Mouse (Mus musculus) urinary bladder, adult 2 months (tissue): ENCODE data around the gene Exoc3. TPM values are rescaled to one million over a fixed set of nuclear protein-coding genes. Genes with fewer than 3 reads are reported as not detected.

ENCODE experiments used
- DNase-seq: peaks from one replicate; pipeline ENCODE4 v3.0.0; 2022; ENCODE audit warnings: low spot score
- polyA plus RNA-seq: library from polyadenylated mRNA; depleted of rRNA; stranded (reverse); fragments of >200 nt; gene quantifications from 2 replicates; pipeline ENCODE4 v1.2.3, GENCODE M21; 2012; rRNA removed

Exoc3 gene
- polyA plus RNA-seq, 1 experiment: 37.3 TPM

GRCm38 (mm10) chr13:74138906-74139647 lies 69.5 kb downstream of the Exoc3 start:
- DNase-seq: no peak

GRCm38 (mm10) chr13:74129909-74130308 lies 78.6 kb downstream of the Exoc3 start:
- no peak for DNase-seq

GRCm38 (mm10) chr13:74127571-74127970 lies 81.0 kb downstream of the Exoc3 start:
- no peak for DNase-seq

GRCm38 (mm10) chr13:74122632-74123031 lies 85.9 kb downstream of the Exoc3 start:
- no peak for DNase-seq

- no peak for DNase-seq
Measured at GRCm38 (mm10) chr13:74121795-74122330, 86.7 kb downstream of the Exoc3 start.

- DNase-seq: no peak
Measured at GRCm38 (mm10) chr13:74121141-74121602, 87.4 kb downstream of the Exoc3 start, which contains the start of gene Slc9a3. Slc9a3 (plus strand) TSS chr13:74121457.

Other genes with a start within 250 kb of the Exoc3 start
- not detected in 2 replicates for gene Zdhhc11, start 244.9 kb downstream of the Exoc3 start, polyA plus RNA-seq
- 21.2 and 26.5 TPM in 2 replicates for gene Tppp, start 199.3 kb downstream of the Exoc3 start, polyA plus RNA-seq
- 4.2 and 5.2 TPM in 2 replicates for gene Cep72, start 146.4 kb downstream of the Exoc3 start, polyA plus RNA-seq
- gene Slc9a3, start 87.3 kb downstream of the Exoc3 start, polyA plus RNA-seq: 0.03 and 0.04 TPM in 2 replicates
- 5.1 and 7.6 TPM in 2 replicates for gene Ahrr, start 83.6 kb upstream of the Exoc3 start, polyA plus RNA-seq
- 137 and 164 TPM in 2 replicates for gene Pdcd6, start 108.8 kb upstream of the Exoc3 start, polyA plus RNA-seq
- 162 and 174 TPM in 2 replicates for gene Sdha, start 141.5 kb upstream of the Exoc3 start, polyA plus RNA-seq
- gene Ccdc127, start 141.6 kb upstream of the Exoc3 start, polyA plus RNA-seq: 22.0 and 29.8 TPM in 2 replicates
- gene Lrrc14b, start 155.3 kb upstream of the Exoc3 start, polyA plus RNA-seq: 1.7 and 2.2 TPM in 2 replicates
- gene Zfp72, start 182.1 kb upstream of the Exoc3 start, polyA plus RNA-seq: 1.5 TPM in 2 replicates
- gene Ftl1-ps1, start 191.0 kb upstream of the Exoc3 start, polyA plus RNA-seq: 118 and 147 TPM in 2 replicates